Mouse (Mus musculus) myocyte (in vitro differentiated cells): ENCODE results near the gene Siah1a.

ENCODE experiments used
- CEBPB ChIP-seq: IDR thresholded peaks from 2 replicates; pipeline ENCODE4 v1.6.1; 2011; ENCODE audit warnings: mild to moderate bottlenecking, moderate library complexity; ENCODE audit not compliant: poor library complexity, insufficient read depth, severe bottlenecking
- E2F4 ChIP-seq: IDR thresholded peaks from one replicate; pipeline ENCODE4 v1.6.1; 2011; ENCODE audit warnings: mild to moderate bottlenecking, control low read depth, moderate library complexity; ENCODE audit not compliant: insufficient read depth
- MAX ChIP-seq: IDR thresholded peaks from one replicate; pipeline ENCODE4 v1.6.1; 2011; ENCODE audit warnings: low read depth, mild to moderate bottlenecking, control low read depth
- POLR2A ChIP-seq: IDR thresholded peaks from one replicate; pipeline ENCODE4 v1.6.1; 2011; ENCODE audit warnings: low read depth, mild to moderate bottlenecking, control low read depth, moderate library complexity; ENCODE audit not compliant: insufficient read length
- USF1 ChIP-seq: IDR thresholded peaks from one replicate; pipeline ENCODE4 v1.6.1; 2011; ENCODE audit warnings: low read depth, mild to moderate bottlenecking, control low read depth, moderate library complexity

- TF ChIP-seq MAX (no peak), E2F4 (no peak), CEBPB (no peak), POLR2A (peak; percentile 98), USF1 (no peak)
These were observed 254 bp upstream of the Siah1a start for GRCm38 (mm10) chr8:86745935-86746441.
